Comparison of ENCODE assay signal across 7 mouse cellular contexts in the genomic region with DNA sequence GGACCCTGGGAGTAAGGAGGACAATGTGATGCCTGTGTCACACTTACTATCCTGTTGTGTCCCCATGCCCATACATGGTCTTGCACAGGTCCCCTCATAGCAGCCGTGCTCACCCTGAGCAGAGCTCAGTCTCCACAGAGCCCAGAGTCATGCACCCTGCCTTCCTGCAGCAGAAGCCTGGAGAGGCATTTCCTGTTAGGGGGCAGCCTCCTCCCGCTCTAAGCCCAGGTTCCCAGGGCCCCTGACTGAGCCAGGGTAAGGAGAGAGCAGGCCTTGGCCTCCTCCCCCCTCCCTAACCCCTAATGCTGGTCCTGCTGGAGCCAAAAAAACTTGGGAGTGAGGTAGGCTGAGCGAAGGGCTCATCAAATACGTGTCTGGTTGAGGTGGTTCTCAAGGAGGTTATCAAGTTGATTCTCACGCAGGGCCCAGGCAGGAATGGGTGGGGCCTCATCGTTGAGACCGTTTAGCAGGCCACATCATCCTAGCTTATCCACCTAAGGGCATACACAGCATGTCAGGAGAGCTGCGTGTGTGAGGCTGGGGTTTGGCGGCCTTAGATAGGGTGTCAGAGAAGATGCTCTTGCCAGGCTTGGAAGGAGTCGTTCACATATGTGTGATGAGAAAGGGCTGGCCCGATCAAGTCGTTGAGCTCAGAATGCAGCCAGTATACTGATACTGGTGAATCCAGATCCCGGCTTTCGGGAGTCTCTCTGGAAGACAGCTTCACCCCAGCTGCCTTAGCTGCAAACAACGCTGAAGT. TPM values are rescaled to one million over a fixed set of nuclear protein-coding genes. Genes with fewer than 3 reads are reported as not detected.
DNase-seq lines count a peak whose midpoint lies in the region; ATAC-seq and TF ChIP-seq lines count a peak whose summit lies in the region.

No protein-coding gene starts in this region.

- TF ChIP-seq CTCF in E14TG2a.4 (conservative IDR thresholded peaks at IDR 0.05; ENCODE audit: low read length), result no peak
- no peak for TF ChIP-seq CTCF in forebrain, postnatal 0 days (IDR thresholded peaks at IDR 0.05; ENCODE audit: low read depth)

- WGBS in forebrain, postnatal 0 days, result 18% methylated on average over 15 of the region's 15 CpGs
- 4% methylated on average over 15 of the region's 15 CpGs for WGBS in liver, embryonic 11.5 days

- no peak overlapping the region for H3K27ac ChIP-seq in forebrain, postnatal 0 days (ENCODE audit: low read depth, low read length)
- peak overlapping the region; percentile 90 for H3K27ac ChIP-seq in liver, embryonic 11.5 days (ENCODE audit: low read depth, low read length)

- H3K4me1 ChIP-seq in E14TG2a.4 (replicated peaks; ENCODE audit: low read depth, low read length), result peaks cover 73% of the 10 kb centered on the region
- H3K4me1 ChIP-seq in forebrain, postnatal 0 days (ENCODE audit: insufficient read depth), result peaks cover 12% of the 10 kb centered on the region
- H3K4me1 ChIP-seq in liver, embryonic 11.5 days (replicated peaks; ENCODE audit: control insufficient read depth, insufficient read depth, low read length), result peaks cover 56% of the 10 kb centered on the region

- peak; percentile 8; the same call in 1 of the 2 replicates for ATAC-seq in forebrain, postnatal 0 days
- peak; percentile 86 for ATAC-seq in liver, embryonic 11.5 days (replicated peaks; ENCODE audit: low FRiP score)

- peak overlapping the region; percentile 55; the same call in 1 of the 2 replicates for H3K9ac ChIP-seq in forebrain, postnatal 0 days
- peak overlapping the region; percentile 73 for H3K9ac ChIP-seq in liver, embryonic 11.5 days (ENCODE audit: low read depth, low read length)

- H3K9me3 ChIP-seq in E14TG2a.4 (ENCODE audit: low read length), result no peaks in the 10 kb centered on the region
- no peaks in the 10 kb centered on the region for H3K9me3 ChIP-seq in forebrain, postnatal 0 days (ENCODE audit: low read length)
- no peaks in the 10 kb centered on the region for H3K9me3 ChIP-seq in liver, embryonic 11.5 days (ENCODE audit: control insufficient read depth, low read length)

- H3K36me3 ChIP-seq in E14TG2a.4 (ENCODE audit: insufficient read depth, low read length), result no peaks in the 10 kb centered on the region
- H3K36me3 ChIP-seq in forebrain, postnatal 0 days (ENCODE audit: insufficient read depth), result no peaks in the 10 kb centered on the region
- H3K36me3 ChIP-seq in liver, embryonic 11.5 days (ENCODE audit: control insufficient read depth, insufficient read depth, low read length), result no peaks in the 10 kb centered on the region

- peaks cover 51% of the 10 kb centered on the region for H3K27me3 ChIP-seq in E14TG2a.4 (ENCODE audit: insufficient read depth, low read length)
- no peaks in the 10 kb centered on the region for H3K27me3 ChIP-seq in forebrain, postnatal 0 days (ENCODE audit: insufficient read depth, low read length)
- H3K27me3 ChIP-seq in liver, embryonic 11.5 days (replicated peaks; ENCODE audit: control insufficient read depth, insufficient read depth, low read length), result peaks cover 40% of the 10 kb centered on the region

- H3K4me2 ChIP-seq in forebrain, postnatal 0 days (ENCODE audit: low read depth), result peak overlapping the region; percentile 86
- H3K4me2 ChIP-seq in liver, embryonic 11.5 days, result peak overlapping the region; percentile 95

- peak; percentile 61 for DNase-seq in MN1 (ENCODE audit: low spot score)
- peak; percentile 40 for DNase-seq in forebrain, postnatal 0 days
- DNase-seq in liver, embryonic 11.5 days (ENCODE audit: low spot score), result peak; percentile 67
- peak; percentile 46 for DNase-seq in testis, postnatal 10 days (ENCODE audit: low spot score)
- DNase-seq in adrenal gland, adult 2 months, result no peak
- no peak for DNase-seq in cerebellum, postnatal 4 days (ENCODE audit: low spot score in 2 of 2)

- peak overlapping the region; percentile 79 for H3K4me3 ChIP-seq in E14TG2a.4 (replicated peaks; ENCODE audit: low read length)
- H3K4me3 ChIP-seq in forebrain, postnatal 0 days (ENCODE audit: low read depth, low read length), result peak overlapping the region; percentile 38; the same call in 1 of the 2 replicates
- H3K4me3 ChIP-seq in liver, embryonic 11.5 days (ENCODE audit: low read depth, low read length), result peak overlapping the region; percentile 59

RNA-seq across cellular contexts. Expression of a gene that starts 0.7 kb away (rescaled TPM):
- 11.8 and 20.8 TPM in 2 replicates for total RNA-seq in forebrain, postnatal 0 days (2014; rRNA removed)
- polyA plus RNA-seq in forebrain, postnatal 0 days (2015; fragmentation: Nextera tagmentation; extraction: Ambion mirVana), result 16.3 and 18.1 TPM in 2 replicates
- 28.6 and 29.3 TPM in 2 replicates for polyA plus RNA-seq in liver, embryonic 11.5 days (2014; fragmentation: Nextera tagmentation; extraction: Ambion mirVana)
- 10 to 100 TPM; 10.4 to 19.8 TPM for total RNA-seq in adrenal gland, adult 2 months (2021)
- polyA plus RNA-seq in adrenal gland, adult 2 months (2012; rRNA removed), result 23.4 and 24.1 TPM in 2 replicates

RNA-seq across cellular contexts. Expression of a gene that starts 16.9 kb away (rescaled TPM):
- 3.0 and 9.8 TPM in 2 replicates for total RNA-seq in forebrain, postnatal 0 days (2014; rRNA removed)
- 1.7 and 2.4 TPM in 2 replicates for polyA plus RNA-seq in forebrain, postnatal 0 days (2015; fragmentation: Nextera tagmentation; extraction: Ambion mirVana)
- 1.3 and 1.4 TPM in 2 replicates for polyA plus RNA-seq in liver, embryonic 11.5 days (2014; fragmentation: Nextera tagmentation; extraction: Ambion mirVana)
- total RNA-seq in adrenal gland, adult 2 months (2021), result 1 to 10 TPM; 3.1 to 9.6 TPM
- polyA plus RNA-seq in adrenal gland, adult 2 months (2012; rRNA removed), result 8.8 and 11.6 TPM in 2 replicates

RNA-seq across cellular contexts. Expression of a gene that starts 18.1 kb away (rescaled TPM):
- 22.6 and 37.0 TPM in 2 replicates for total RNA-seq in forebrain, postnatal 0 days (2014; rRNA removed)
- 40.6 and 46.2 TPM in 2 replicates for polyA plus RNA-seq in forebrain, postnatal 0 days (2015; fragmentation: Nextera tagmentation; extraction: Ambion mirVana)
- 2.6 TPM in 2 replicates for polyA plus RNA-seq in liver, embryonic 11.5 days (2014; fragmentation: Nextera tagmentation; extraction: Ambion mirVana)
- 1 to 10 TPM; 1.2 to 2.9 TPM for total RNA-seq in adrenal gland, adult 2 months (2021)
- polyA plus RNA-seq in adrenal gland, adult 2 months (2012; rRNA removed), result 4.8 and 5.0 TPM in 2 replicates

RNA-seq across cellular contexts. Expression of a gene that starts 21.1 kb away (rescaled TPM):
- total RNA-seq in forebrain, postnatal 0 days (2014; rRNA removed), result 44.6 and 54.9 TPM in 2 replicates
- 50.5 and 59.9 TPM in 2 replicates for polyA plus RNA-seq in forebrain, postnatal 0 days (2015; fragmentation: Nextera tagmentation; extraction: Ambion mirVana)
- 77.8 and 83.4 TPM in 2 replicates for polyA plus RNA-seq in liver, embryonic 11.5 days (2014; fragmentation: Nextera tagmentation; extraction: Ambion mirVana)
- 10 to 100 TPM; 69.5 to 82.3 TPM for total RNA-seq in adrenal gland, adult 2 months (2021)
- polyA plus RNA-seq in adrenal gland, adult 2 months (2012; rRNA removed), result 135 and 147 TPM in 2 replicates

RNA-seq across cellular contexts. Expression of a gene that starts 26.1 kb away (rescaled TPM):
- total RNA-seq in forebrain, postnatal 0 days (2014; rRNA removed), result 9.5 and 15.5 TPM in 2 replicates
- 27.6 and 29.3 TPM in 2 replicates for polyA plus RNA-seq in forebrain, postnatal 0 days (2015; fragmentation: Nextera tagmentation; extraction: Ambion mirVana)
- polyA plus RNA-seq in liver, embryonic 11.5 days (2014; fragmentation: Nextera tagmentation; extraction: Ambion mirVana), result 61.2 and 61.3 TPM in 2 replicates
- 10 to 100 TPM; 28.5 to 28.8 TPM for total RNA-seq in adrenal gland, adult 2 months (2021)
- 30.3 and 36.2 TPM in 2 replicates for polyA plus RNA-seq in adrenal gland, adult 2 months (2012; rRNA removed)

Comparison
In these comparisons a context has a peak if more than half of its experiments do, and no peak if none do; other contexts are left out.
1. DNase-seq: peak in MN1 (single experiment), forebrain, postnatal 0 days (single experiment), liver, embryonic 11.5 days (single experiment) and testis, postnatal 10 days (single experiment); none in adrenal gland, adult 2 months (single experiment) and cerebellum, postnatal 4 days (0 of 2).
2. Peak in every context shown above with its lines, with median percentiles within 50 percentile points of each other: H3K4me3 ChIP-seq.